Mouse (Mus musculus) bone marrow, adult 2 months (tissue): ENCODE results near the gene Prkn. TPM values are rescaled to one million over a fixed set of nuclear protein-coding genes. Genes with fewer than 3 reads are reported as not detected.

Experiments used
- H3K27ac ChIP-seq: fragments of 200-500 bp; 2 replicates; pipeline ENCODE4 v1.5.1; 2012; ENCODE audit warnings: low read depth, mild to moderate bottlenecking, control low read depth, inconsistent platforms, low read length; ENCODE audit not compliant: control insufficient read depth, poor library complexity, insufficient read depth
- H3K4me1 ChIP-seq: fragments of 200-500 bp; 2 replicates; pipeline ENCODE4 v1.6.1; 2011; ENCODE audit warnings: low read length; ENCODE audit not compliant: control insufficient read depth, insufficient read depth
- H3K4me3 ChIP-seq: fragments of 200-500 bp; replicated peaks from 2 replicates; pipeline ENCODE3; 2011; ENCODE audit warnings: mild to moderate bottlenecking, low read depth, low read length, control low read depth; ENCODE audit not compliant: control insufficient read depth
- CTCF ChIP-seq: fragments of 200-500 bp; IDR thresholded peaks from 2 replicates; pipeline ENCODE4 v1.5.1; 2011; ENCODE audit warnings: low read length, control low read depth; ENCODE audit not compliant: control insufficient read depth, insufficient read depth
- POLR2A ChIP-seq: fragments of 200-500 bp; IDR thresholded peaks from 2 replicates; pipeline ENCODE4 v1.6.1; 2011; ENCODE audit warnings: low read depth, mild to moderate bottlenecking, control low read depth, low read length, borderline replicate concordance; ENCODE audit not compliant: control insufficient read depth
- WGBS: fragments of 180-500 bp; shearing (Covaris S2); methylation state at CpG from one replicate; pipeline ENCODE4 v1.1.7; 2018; 5-methylcytosine and 5-hydroxymethylcytosine counted together
- polyA plus RNA-seq: library from polyadenylated mRNA; stranded (reverse); fragments of >200 nt; gene quantifications from 2 replicates; pipeline ENCODE4 v1.2.4, GENCODE M21; 2011; ENCODE audit warnings: low replicate concordance; ENCODE audit not compliant: missing spikeins, insufficient read depth, insufficient read length

Prkn gene
- polyA plus RNA-seq, 1 experiment: 2.5 TPM

DNA sequence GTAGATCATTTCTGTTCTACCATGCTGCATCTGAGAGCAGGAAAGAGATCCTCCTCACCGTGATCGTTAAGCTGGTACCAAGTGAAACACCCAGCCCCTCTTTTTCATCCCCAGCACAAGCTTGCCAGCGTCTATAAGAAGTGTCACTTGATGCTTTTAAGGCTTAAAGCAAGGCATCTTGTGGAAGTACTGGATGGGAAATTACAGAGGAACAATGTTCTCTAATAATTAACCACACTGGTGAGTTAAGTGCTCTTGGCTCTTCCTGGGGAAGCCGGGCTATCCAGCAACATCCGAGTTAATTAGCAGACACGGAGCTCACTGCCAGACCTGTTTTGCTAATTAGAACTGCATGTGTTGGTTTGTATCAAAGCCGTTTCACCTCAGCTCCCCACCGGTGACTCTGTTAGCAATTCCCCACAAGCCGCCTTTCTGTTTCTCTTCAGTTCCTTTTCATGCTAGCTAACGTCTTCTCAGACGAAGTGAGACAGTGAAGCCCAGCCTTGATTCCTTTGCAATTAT lies 1086.7 kb downstream of the Prkn start:
- WGBS: 58% methylated on average over 11 of the region's 11 CpGs

DNA sequence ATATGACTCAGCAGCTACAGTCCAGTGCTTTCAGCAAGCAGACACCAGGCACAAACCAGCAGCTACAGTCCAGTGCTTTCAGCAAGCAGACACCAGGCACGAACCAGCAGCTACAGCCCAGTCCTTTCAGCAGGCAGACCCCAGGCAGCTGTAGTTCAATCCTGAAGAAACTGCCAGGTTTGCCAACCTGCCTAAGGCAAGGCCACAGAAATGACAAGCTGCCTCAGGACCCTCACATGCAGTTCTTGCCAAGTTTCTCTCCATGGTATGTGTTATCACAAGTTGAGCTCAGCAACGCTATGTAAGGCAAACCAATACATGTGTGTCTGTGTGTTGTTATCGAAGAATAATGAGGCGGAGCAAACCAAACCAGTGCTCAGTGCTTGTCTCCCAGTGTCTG lies 1091.5 kb downstream of the Prkn start:
- no peak for TF ChIP-seq POLR2A
- no peak for TF ChIP-seq CTCF
- 84% methylated on average over 4 of the region's 4 CpGs for WGBS
- H3K27ac ChIP-seq: no peak overlapping the region
- H3K4me3 ChIP-seq: no peak overlapping the region
- H3K4me1 ChIP-seq: no peaks in the 10 kb centered on the region

More for the DNA sequence above, 1086.7 kb downstream of the Prkn start:
- TF ChIP-seq POLR2A (no peak), CTCF (no peak)
- Histone ChIP-seq H3K4me1 (no peaks in the 10 kb centered on the region), H3K27ac (no peak overlapping the region), H3K4me3 (no peak overlapping the region)

DNA sequence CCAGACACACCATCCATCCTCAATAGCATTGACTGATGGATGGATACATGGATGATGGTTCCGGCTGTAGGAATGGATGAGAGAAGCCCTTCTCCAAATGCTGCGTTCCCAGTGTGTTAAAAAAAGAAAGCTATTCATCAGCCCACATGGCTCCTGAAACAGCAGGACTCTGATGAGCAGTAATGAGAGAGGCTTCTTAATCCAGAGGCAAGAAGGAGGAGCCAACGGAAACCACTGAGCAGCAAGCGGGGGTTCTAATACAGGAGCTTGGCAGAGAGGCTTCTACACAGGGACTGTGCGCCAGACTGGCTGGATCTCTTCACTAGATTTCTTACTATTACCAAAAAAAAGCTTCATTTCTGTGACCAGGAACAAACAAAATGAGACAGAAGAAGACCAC lies 1093.6 kb downstream of the Prkn start:
- no peak for TF ChIP-seq CTCF
- TF ChIP-seq POLR2A: no peak
- WGBS: 74% methylated on average over 5 of the region's 5 CpGs
- Histone ChIP-seq H3K4me1 (no peaks in the 10 kb centered on the region), H3K4me3 (no peak overlapping the region), H3K27ac (no peak overlapping the region)

DNA sequence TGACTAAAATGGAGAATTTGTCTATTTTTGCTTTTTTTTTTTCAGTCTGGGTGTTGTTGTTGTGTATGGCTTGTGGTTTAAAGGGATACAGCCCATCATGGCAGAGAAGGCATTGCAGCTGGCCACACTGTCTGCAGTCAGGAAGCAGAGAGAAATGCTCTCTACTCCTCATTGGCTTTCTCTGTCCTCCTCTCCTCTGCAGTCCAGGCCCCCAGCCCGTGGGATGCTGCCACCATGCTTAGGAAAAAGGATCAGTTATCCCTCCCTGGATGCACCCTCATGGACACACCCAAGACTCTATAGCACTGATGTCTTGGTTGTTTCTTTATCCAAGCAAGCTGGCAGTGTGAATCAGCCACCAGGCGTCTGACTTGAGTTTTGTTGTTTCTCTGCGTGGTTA lies 1107.3 kb downstream of the Prkn start:
- no peak overlapping the region for H3K27ac ChIP-seq
- no peak overlapping the region for H3K4me3 ChIP-seq
- TF ChIP-seq POLR2A (no peak), CTCF (no peak)
- no peaks in the 10 kb centered on the region for H3K4me1 ChIP-seq
- 67% methylated on average over 3 of the region's 3 CpGs for WGBS

DNA sequence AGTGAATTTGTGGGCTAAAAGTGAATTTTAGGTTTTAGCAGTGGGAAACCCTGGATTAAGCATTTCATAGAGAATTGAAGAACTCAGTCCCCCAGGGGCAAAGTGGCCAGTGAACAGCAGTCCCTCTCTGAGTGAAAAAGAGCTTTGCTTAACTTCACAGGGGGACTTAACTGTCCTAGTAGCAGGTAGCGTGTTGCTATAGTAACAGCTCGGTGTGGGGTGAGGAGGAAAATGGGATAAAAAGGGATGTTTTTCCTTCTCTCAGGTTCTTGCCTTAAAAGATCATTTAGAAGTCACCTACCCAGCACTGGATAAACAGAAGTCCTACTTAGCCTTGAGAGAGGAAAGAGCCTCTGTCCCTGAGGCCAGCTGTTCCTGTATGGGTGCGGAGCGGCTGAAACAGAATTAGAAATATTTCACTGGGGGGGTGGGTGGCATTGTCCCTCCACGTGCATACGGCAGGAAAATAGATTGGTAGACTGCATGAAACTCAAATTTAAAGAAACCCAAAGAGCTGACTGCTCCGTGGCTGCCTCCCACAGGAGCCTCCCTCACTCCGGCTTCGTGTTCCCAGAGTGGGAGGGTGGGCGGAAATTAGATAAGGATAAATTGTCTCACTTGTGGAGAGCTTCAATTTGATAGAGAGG lies 1109.5 kb downstream of the Prkn start:
- no peak overlapping the region for H3K27ac ChIP-seq
- H3K4me1 ChIP-seq: no peaks in the 10 kb centered on the region
- TF ChIP-seq POLR2A: no peak
- TF ChIP-seq CTCF: no peak
- H3K4me3 ChIP-seq: no peak overlapping the region
- 72% methylated on average over 10 of the region's 10 CpGs for WGBS

DNA sequence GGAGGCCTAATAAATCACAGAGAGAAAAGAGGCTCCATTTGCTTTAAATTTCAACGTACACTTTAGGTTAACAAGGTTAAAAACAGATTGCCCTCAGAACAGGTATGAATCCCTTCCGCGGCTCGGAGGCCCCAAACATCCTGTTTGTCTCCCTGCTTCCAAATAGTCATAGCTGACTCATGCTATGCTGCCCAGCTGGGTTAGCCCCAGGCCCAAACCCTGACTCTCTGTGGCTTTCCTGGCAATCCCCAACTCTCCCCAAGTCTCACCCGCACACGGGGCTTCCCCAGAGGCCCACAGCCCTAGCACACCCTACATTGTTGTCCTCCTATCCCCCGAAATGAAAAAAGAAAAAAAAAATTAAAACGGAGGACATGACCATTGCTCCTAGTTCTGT lies 1110.0 kb downstream of the Prkn start:
- no peak overlapping the region for H3K4me3 ChIP-seq
- 34% methylated on average over 8 of the region's 8 CpGs for WGBS
- TF ChIP-seq CTCF: no peak
- no peak for TF ChIP-seq POLR2A
- H3K27ac ChIP-seq: no peak overlapping the region
- no peaks in the 10 kb centered on the region for H3K4me1 ChIP-seq

DNA sequence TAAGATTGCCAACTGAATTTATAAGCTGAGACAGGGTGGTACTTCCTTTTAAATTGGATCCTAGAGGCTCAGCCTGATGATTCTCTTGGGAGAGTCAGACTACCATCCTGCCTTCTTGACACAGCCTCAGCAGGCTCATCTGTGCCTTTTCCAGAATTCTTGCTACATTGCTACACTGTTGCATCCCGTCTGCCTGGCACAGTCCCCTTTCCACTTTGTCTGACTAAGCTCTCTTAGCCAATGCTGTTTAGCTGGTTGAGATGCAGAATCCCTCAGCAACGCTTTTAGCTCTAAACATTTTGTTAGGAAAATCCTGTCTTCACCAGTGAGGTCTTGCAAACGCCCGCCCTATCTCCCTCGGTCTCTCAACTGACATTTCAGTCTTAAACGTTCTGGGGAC lies 1115.1 kb downstream of the Prkn start:
- no peaks in the 10 kb centered on the region for H3K4me1 ChIP-seq
- no peak overlapping the region for H3K4me3 ChIP-seq
- TF ChIP-seq CTCF: no peak
- TF ChIP-seq POLR2A: no peak
- 79% methylated on average over 6 of the region's 6 CpGs for WGBS
- no peak overlapping the region for H3K27ac ChIP-seq

DNA sequence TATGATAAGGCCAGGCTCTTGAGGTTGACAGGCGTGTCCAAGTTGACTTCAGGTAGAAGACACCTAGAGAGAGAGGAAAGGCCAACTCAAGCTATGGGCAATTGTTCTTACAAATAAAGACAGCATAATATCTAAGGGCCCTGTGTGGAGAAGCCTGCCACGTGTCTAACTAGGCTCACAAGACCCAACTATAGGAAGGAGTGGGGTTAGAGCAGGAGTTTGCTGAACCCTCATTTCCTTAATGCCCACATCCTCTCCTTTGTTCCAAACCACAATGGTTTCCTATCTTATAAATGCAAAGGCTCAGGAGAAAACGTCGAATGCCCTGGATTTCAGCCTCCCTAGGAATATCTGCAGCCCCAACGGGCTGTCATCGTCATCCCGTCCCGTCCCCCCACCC lies 1120.3 kb downstream of the Prkn start:
- WGBS: 23% methylated on average over 8 of the region's 8 CpGs
- Histone ChIP-seq H3K4me3 (no peak overlapping the region), H3K4me1 (no peaks in the 10 kb centered on the region), H3K27ac (no peak overlapping the region)
- TF ChIP-seq POLR2A: no peak
- no peak for TF ChIP-seq CTCF

DNA sequence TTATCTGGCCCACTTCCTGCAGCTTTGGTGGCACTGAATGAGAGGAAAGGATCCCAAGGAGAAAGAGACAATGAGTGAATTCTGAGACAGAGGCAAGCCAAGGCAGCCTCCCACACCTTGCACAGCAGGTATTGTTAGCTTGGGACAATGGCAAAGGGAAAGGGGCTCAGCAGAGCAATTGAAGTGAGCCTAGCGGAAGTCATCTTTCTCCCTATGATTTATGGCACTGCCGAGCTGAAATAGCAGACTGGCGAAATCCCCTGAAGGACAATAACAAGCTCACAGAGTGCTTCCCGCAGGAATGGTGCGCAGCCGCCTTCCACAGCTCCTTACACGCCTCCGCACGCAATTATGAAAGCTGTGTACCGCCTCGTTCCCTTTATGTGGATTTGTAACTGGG lies 1122.6 kb downstream of the Prkn start:
- no peaks in the 10 kb centered on the region for H3K4me1 ChIP-seq
- no peak overlapping the region for H3K27ac ChIP-seq
- TF ChIP-seq POLR2A: no peak
- no peak for TF ChIP-seq CTCF
- WGBS: 15% methylated on average over 11 of the region's 11 CpGs
- H3K4me3 ChIP-seq: no peak overlapping the region
